Mouse (Mus musculus) liver, postnatal 0 days (tissue): ENCODE measurements at regions not wholly inside any gene's neighbourhood (a gene's known extent, or its start where the extent isn't known, plus 50 kb on each side); places are given as distances from the start of the nearest gene placed in this dataset.
"Not testable (repeated sequence)": the region's sequence is repeated elsewhere in the genome, so short reads cannot be mapped to it uniquely, and the experiment has no call there.

ENCODE experiments used
- ATAC-seq: fragments of 200-750 bp; cut with Nextera tagmentation; 2 replicates; pipeline ENCODE4 v1.8.0; 2017; ENCODE audit warnings: mild to moderate bottlenecking, moderate library complexity
- DNase-seq: peaks from one replicate; pipeline ENCODE4 v3.0.0-alpha.2; 2016
- H3K27ac ChIP-seq: fragments of 300-500 bp; sonication (generic); 2 replicates; pipeline ENCODE4 v1.5.1; 2014; ENCODE audit warnings: antibody characterized with exemption, moderate library complexity, mild to moderate bottlenecking, low read depth
- H3K27me3 ChIP-seq: fragments of 300-500 bp; sonication (generic); 2 replicates; pipeline ENCODE4 v1.6.1; 2014; ENCODE audit warnings: low read length, control low read depth, mixed read lengths; ENCODE audit not compliant: insufficient read depth
- H3K36me3 ChIP-seq: fragments of 300-500 bp; sonication (generic); replicated peaks from 2 replicates; pipeline ENCODE4 v1.6.1; 2014; ENCODE audit warnings: mild to moderate bottlenecking, control low read depth, low read length, moderate library complexity, mixed read lengths; ENCODE audit not compliant: insufficient read depth
- H3K4me1 ChIP-seq: fragments of 300-500 bp; sonication (generic); 2 replicates; pipeline ENCODE4 v1.6.1; 2014; ENCODE audit warnings: antibody characterized with exemption, mild to moderate bottlenecking, control low read depth; ENCODE audit not compliant: insufficient read depth
- H3K4me2 ChIP-seq: fragments of 300-500 bp; sonication (generic); 2 replicates; pipeline ENCODE4 v1.6.1; 2014; ENCODE audit warnings: low read depth, mild to moderate bottlenecking, low read length, moderate library complexity, mixed read lengths
- H3K4me3 ChIP-seq: fragments of 300-500 bp; sonication (generic); 2 replicates; pipeline ENCODE4 v1.5.1; 2014; ENCODE audit warnings: low read depth, low read length
- H3K9ac ChIP-seq: fragments of 300-500 bp; sonication (generic); replicated peaks from 2 replicates; pipeline ENCODE4 v1.6.1; 2014; ENCODE audit warnings: mild to moderate bottlenecking, moderate library complexity
- H3K9me3 ChIP-seq: fragments of 300-500 bp; sonication (generic); 2 replicates; pipeline ENCODE4 v1.6.1; 2016; ENCODE audit warnings: mild to moderate bottlenecking, control low read depth, low read length, mixed read lengths
- CTCF ChIP-seq: sonication (generic); IDR thresholded peaks from 2 replicates; pipeline ENCODE4 v1.5.1; 2016; ENCODE audit warnings: antibody characterized with exemption, low read depth
- EP300 ChIP-seq: IDR thresholded peaks from 2 replicates; pipeline ENCODE4 v1.6.1; 2016; ENCODE audit warnings: antibody characterized with exemption, low read depth, mild to moderate bottlenecking
- WGBS: fragments of 180-500 bp; shearing (Covaris S2); extraction: QIAGEN DNeasy Blood & Tissue Kit; methylation state at CpG from one replicate; pipeline ENCODE4 v1.1.7; 2014; ENCODE audit not compliant: insufficient replicate concordance; 5-methylcytosine and 5-hydroxymethylcytosine counted together

DNA sequence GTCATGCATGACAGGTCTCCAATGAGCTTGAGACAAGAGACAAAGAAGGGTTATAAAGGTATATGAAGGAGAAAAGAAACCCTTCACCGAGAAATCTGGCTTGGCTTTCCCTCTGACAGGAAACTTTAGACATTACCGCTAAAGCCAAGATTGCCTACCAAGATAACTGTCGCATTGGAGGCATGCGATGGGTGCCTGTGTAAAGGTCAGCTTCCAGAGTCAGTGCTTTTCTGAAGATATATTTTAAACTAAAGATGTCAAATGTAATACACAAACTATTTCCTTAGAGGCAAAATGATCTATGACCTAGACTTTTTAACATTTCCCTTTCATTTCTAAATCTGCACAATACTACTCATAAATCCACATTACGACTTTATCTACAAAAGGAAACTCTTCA lies 135.6 kb downstream of the Akr1d1 start:
- no peaks in the 10 kb centered on the region for H3K36me3 ChIP-seq
- no peaks in the 10 kb centered on the region for H3K4me1 ChIP-seq
- H3K4me2 ChIP-seq = no peak overlapping the region
- no peak overlapping the region for H3K4me3 ChIP-seq
- no peaks in the 10 kb centered on the region for H3K27me3 ChIP-seq
- H3K9ac ChIP-seq = no peak overlapping the region
- 71% methylated on average over 5 of the region's 5 CpGs for WGBS
- ATAC-seq = no peak
- no peak for DNase-seq
- H3K27ac ChIP-seq = no peak overlapping the region
- TF ChIP-seq CTCF (no peak), EP300 (no peak)
- H3K9me3 ChIP-seq = no peaks in the 10 kb centered on the region

- DNase-seq (no peak), ATAC-seq (no peak)
- Histone ChIP-seq H3K4me2 (no peak overlapping the region), H3K9ac (no peak overlapping the region), H3K9me3 (no peaks in the 10 kb centered on the region), H3K4me3 (no peak overlapping the region), H3K4me1 (no peaks in the 10 kb centered on the region), H3K27ac (no peak overlapping the region), H3K27me3 (no peaks in the 10 kb centered on the region), H3K36me3 (no peaks in the 10 kb centered on the region)
- WGBS = 59% methylated on average over 2 of the region's 2 CpGs
- TF ChIP-seq EP300 (no peak), CTCF (no peak)
Observed at GRCm38 (mm10) chr6:37669407-37669806, 139.4 kb downstream of the Akr1d1 start.

DNA sequence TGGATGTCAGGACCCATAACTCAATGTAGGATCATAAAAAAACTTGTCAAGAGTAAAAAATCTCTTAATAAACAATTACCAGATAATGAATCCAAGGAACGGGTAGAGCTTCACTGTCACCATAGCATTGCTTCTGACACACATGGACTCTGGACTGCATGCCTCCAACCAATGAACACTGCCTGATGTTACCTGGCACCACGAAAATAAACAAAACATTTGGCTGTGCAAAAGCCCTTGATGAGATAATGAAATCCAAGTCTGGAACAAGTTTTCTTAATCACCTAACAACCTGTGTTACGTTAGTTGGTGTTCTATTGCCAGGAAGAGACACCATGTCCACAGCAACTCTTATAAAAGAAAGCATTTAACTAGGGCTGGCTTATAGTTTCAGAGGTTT lies 140.7 kb downstream of the Akr1d1 start:
- ATAC-seq = no peak
- no peaks in the 10 kb centered on the region for H3K27me3 ChIP-seq
- TF ChIP-seq EP300 (no peak), CTCF (no peak)
- no peaks in the 10 kb centered on the region for H3K9me3 ChIP-seq
- H3K27ac ChIP-seq = no peak overlapping the region
- no peak overlapping the region for H3K9ac ChIP-seq
- 69% methylated on average over 3 of the region's 3 CpGs for WGBS
- H3K4me1 ChIP-seq = no peaks in the 10 kb centered on the region
- DNase-seq = no peak
- no peaks in the 10 kb centered on the region for H3K36me3 ChIP-seq
- no peak overlapping the region for H3K4me3 ChIP-seq
- H3K4me2 ChIP-seq = no peak overlapping the region

- Histone ChIP-seq H3K36me3 (no peaks in the 10 kb centered on the region), H3K4me2 (no peak overlapping the region), H3K9ac (no peak overlapping the region), H3K27ac (no peak overlapping the region), H3K9me3 (peaks cover 7% of the 10 kb centered on the region; the same call in 1 of the 2 replicates), H3K4me1 (no peaks in the 10 kb centered on the region), H3K27me3 (no peaks in the 10 kb centered on the region), H3K4me3 (no peak overlapping the region)
- DNase-seq = no peak
- 51% methylated on average over 3 of the region's 3 CpGs for WGBS
- TF ChIP-seq EP300 (no peak), CTCF (no peak)
- ATAC-seq = no peak
Observed at GRCm38 (mm10) chr6:37679871-37680270, 149.9 kb downstream of the Akr1d1 start.

GRCm38 (mm10) chr6:37681331-37681730 lies 151.4 kb downstream of the Akr1d1 start:
- H3K9me3 ChIP-seq, H3K9ac ChIP-seq, H3K4me2 ChIP-seq, H3K4me3 ChIP-seq, DNase-seq, ATAC-seq, H3K36me3 ChIP-seq, H3K4me1 ChIP-seq, H3K27ac ChIP-seq, H3K27me3 ChIP-seq: not testable (repeated sequence)
- 62% methylated on average over 2 of the region's 2 CpGs for WGBS

- H3K36me3 ChIP-seq = no peaks in the 10 kb centered on the region
- H3K4me1 ChIP-seq = no peaks in the 10 kb centered on the region
- WGBS = 88% methylated on average over 14 of the region's 14 CpGs
- no peak for TF ChIP-seq EP300
- no peak for TF ChIP-seq CTCF
- H3K27me3 ChIP-seq = no peaks in the 10 kb centered on the region
- H3K4me2 ChIP-seq = no peak overlapping the region
- no peak overlapping the region for H3K9ac ChIP-seq
- peaks cover 7% of the 10 kb centered on the region; the same call in 1 of the 2 replicates for H3K9me3 ChIP-seq
- no peak for ATAC-seq
- no peak for DNase-seq
- no peak overlapping the region for H3K4me3 ChIP-seq
- H3K27ac ChIP-seq = no peak overlapping the region
Observed at GRCm38 (mm10) chr6:37686094-37686493, 156.1 kb downstream of the Akr1d1 start.
